Mouse (Mus musculus): Measurements from ENCODE around the gene Smad6. TPM values are rescaled to one million over a fixed set of nuclear protein-coding genes. Genes with fewer than 3 reads are reported as not detected.

Gene Smad6
- polyA plus RNA-seq, 1 experiment, result 21.8 TPM

DNA sequence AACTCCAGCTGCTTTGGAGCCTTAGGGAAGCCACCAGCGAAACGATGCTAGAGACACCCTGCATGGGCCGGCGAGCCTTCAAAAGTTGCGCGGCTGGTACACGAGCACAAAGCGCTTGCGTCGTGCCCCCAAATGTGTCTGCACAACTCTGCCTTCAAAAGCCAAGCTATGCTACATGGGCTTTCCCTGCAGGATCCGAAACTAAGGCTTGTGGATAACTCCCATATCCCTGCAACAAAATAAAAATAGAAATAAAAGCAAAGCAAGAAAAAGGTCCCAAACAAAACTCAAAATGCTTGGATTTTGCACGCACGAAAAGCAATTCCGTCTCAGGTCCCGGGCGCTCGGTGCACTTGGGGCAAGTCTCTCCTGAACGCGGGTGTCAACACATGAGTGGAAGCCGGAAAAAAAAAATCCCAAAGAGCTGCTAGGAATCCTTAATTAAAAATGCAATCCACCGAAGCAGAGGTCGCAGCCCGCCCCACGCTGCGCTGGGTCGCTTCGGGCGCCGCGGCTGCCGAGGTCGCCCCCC, 474 bp downstream of the Smad6 start:
- DNase-seq (ENCODE audit: low spot score), result no peak

DNA sequence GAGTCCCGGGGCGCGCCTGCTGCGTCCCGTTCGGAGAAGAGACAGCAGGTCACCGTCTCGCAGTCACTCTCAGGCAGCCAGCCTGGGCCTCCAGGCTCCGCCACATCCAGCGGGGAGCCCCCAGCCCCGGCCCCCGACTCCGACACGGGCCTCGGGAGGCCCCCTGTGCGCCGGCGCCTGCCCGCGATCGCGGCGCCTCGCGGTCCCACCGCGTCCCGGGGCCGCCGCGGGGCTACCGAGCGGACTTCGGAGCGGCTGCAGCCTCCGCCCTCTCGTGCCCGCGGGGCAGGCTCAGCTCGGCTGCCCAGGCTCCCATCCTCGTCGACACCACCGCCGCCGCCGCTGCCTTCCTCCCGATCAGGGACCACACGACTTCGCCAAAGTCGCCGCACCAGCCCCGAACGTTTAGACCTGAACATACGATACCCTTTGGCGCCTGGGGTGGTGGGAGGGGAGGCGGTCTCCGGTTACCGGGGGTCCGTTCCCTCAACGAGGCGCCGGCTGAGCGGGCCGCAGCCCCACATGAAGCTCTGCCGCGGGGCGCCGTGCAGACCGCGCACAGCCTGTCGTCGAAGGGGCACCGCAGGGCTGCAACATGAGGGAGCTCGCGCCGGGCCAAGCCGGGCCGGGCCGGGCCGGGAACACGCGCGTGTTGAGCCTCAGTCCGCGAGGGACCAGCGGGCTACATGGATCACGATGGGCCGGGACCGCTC, 1.1 kb downstream of the Smad6 start:
- no peak for DNase-seq (ENCODE audit: low spot score)

DNA sequence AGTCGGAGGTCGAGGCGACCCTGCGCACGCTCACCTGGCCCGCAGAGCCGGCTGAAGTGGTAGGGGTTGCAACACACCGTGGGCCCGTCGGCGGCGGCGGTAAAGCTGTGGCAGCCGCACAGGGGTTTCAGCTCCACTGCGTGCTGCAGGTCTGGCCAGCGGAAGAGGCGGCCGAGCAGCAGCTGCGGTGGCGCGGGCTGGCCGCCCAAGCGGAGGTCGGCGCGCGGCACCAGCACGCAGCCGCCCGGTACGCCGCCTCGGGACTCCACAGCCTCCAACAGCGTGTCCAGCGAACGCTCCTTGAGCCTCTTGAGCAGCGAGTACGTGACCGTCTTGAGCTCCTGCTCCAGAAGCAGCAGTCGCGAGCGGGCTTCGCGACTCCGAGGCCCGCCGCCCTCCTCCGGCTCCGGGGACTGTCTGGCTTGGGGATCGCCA, 1.7 kb downstream of the Smad6 start:
- no peak for DNase-seq (ENCODE audit: low spot score)

DNA sequence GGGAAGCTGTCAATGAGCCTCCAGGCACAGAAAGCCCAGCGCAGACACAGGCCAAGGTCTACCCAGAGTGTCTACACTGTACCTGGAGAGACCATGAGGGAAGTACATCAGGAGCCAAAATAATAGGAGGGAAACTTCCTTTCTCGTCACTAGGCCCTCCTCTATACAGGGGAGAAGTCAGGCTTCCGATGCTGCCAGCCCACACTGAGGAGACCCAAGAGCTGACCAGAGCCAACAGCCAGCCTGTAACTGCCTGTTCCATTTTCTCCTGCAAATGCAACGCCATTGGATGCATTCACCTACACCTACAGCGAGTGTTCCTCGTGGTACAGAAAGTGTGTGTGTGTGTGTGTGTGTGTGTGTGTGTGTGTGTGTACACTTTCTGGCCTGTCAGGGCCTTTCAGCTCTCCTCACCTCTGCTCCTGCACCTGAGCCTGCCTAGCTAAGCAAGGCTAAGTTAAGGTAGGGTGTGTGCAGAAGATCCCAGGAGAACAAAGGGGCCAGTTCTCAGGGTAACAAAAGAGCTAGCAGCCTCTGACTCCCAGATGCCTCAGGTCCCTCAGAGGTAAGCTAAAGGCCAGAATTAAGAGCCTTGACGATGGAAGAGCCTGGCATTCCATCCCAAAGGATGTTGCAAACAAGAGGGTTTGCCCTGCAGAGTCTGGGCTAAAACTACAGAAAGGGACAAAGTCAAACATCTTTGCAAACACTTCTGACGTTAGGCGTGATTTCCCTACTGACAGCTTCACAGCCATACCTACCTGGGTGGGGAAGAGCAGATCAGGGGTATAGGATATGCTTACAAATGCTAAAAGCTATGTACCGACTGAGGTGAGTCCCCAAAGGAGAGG, 2.6 kb downstream of the Smad6 start:
- no peak for DNase-seq (ENCODE audit: low spot score)

DNA sequence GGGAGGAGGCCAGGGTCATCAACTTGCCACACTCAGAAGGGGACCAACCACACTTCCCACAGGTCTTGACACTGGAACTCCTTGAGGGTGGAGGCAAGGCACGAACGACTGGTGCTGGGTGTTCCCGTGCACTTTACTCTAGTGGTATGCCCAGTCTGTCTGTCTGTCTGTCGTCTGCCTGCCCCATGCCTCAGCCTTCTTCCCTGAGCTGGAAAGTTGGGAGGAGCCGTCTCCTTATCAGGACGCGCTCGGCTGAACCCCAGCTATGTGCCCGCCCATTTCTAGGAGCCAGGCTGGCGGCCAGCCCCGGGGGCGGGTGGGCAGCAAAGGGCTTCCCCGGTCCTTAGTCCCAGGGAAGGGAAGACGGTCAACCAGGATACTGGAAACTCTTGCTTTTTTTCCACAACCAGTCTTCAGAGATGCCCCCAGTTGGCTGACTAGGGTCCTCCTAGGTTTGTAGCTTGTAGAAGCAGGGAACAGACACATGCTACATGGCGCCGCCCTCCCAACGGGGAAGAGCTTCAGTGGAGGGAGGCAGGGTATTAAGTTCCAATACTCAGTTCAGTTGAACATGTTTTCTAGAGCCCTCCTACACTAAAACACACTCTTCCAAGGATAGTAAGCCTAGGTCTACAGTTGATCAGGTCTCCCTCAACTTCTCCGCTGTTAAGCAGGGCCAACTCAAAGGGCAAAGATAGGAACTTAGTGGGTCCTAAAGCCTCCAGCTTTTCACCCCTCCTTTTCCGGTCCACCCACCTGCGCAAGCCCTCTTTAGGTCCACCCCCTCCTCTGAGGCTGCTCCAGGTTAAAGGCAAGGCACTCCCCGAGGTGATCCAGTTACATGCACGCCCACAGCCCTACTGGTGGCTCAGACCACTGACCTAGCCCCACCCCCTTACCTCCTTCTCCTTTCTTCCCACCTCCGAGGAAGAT, 3.7 kb downstream of the Smad6 start:
- peak; percentile 74 for DNase-seq (ENCODE audit: low spot score)

DNA sequence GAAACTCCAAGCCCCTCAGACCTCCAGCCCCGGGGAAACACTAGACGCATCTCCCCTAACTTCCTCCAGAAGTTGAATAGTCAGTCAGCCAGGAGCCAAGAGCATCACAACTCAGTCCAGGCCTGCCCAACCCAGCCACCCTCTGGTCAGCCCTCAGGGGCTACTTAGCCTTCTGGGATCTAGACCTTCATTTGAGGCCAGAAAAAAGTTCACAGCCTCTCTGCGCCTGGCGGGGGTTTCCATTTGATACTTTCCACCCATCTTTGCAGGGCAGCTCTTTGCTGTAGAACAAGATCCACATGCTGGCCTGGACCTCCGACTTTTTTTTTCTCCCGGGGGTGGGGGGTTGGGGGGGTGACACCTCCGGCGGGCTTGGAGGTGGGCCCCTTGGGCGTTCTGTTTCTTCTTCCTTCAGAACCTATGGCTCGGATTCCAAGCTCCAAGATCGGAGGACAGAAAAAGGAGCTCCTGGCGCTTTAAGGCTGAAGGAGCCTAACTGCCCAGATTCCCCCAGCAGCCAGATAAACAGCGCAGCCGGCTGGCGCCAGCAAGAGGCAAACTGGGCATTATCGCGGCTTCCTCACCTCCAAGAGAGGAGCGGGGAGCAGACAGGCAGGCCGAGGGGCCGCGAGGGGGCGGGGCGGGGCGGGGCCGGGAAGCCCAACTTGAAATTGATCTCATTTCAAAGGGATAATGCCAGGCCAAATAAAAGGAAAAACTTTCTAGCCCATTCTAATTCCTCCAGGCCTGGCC, 5.0 kb downstream of the Smad6 start:
- DNase-seq (ENCODE audit: low spot score), result no peak

DNA sequence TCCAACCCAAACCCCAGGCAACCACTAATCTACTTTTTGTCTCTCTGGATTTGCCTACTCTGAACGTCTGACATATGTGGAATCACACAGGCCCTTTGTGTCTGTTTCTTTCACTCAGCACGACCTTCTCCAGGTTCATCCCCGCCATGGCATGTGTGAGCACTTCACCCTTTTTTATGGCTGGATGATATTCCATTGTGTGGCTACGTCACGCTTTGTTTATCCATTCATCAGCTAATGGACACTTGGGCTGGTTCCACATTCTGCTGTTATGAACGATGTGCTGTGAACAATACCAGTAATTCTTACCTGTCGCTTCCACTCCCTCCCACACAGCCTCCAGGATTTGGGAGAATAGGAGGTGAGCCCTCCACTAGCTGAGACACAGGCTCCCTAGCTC, 5.8 kb downstream of the Smad6 start:
- no peak for DNase-seq (ENCODE audit: low spot score)

DNA sequence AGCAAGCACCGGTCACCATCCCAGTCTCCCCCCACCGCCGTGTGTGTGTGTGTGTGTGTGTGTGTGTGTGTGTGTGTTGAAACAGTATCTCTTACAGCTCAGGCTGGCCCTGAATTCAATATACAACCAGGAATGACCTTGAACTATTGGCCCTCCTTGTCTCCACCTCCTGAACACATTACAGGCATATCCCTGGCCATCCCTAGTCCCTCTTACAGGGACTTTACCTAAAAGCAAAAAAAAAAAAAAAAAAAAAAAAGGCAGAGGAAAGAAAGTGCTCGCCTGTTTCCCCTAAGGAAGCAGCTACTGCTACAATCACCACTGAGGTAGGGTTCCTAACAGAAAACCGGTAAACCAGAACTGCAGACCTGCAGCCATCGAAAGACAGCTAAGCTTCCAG, 7.1 kb downstream of the Smad6 start:
- DNase-seq (ENCODE audit: low spot score), result no peak

DNA sequence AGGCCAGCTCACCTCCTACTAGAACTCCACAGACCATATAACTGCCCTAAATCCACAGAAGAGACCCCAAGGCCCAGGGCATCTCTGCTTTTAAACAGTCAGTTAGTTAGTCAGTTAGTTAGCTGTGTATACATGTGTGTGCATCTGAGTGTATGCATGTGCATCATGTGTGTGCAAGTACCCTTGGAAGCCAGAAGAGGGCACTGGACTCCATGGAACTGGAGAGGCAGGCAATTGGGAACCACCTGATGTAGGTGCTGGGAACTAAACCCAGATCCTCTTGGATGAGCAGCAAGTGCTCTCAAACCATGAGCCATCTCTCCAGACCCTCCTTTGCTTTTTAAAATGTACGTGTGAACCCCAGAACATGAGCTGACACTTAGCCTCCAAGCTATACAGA, 10.5 kb downstream of the Smad6 start:
- DNase-seq (ENCODE audit: low spot score), result no peak

DNA sequence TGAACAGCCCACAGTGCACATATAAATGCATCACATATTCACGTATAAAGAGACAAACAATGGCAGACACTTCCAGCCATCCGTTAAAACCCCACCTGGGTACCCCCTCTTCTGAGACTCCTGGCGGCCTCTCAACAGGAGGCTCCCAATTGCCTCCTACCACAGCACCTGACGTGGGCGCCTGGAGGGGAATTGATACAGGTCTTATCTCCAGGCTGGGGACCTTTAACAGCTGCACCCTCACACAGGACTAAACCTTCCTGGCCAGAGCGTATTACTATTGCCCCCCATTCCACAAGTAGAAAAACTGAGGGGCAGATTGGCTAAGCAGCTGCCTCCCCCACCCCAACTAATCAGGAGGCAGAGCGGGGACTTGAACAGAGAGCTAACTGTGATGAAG, 18.9 kb downstream of the Smad6 start:
- DNase-seq (ENCODE audit: low spot score), result no peak

DNA sequence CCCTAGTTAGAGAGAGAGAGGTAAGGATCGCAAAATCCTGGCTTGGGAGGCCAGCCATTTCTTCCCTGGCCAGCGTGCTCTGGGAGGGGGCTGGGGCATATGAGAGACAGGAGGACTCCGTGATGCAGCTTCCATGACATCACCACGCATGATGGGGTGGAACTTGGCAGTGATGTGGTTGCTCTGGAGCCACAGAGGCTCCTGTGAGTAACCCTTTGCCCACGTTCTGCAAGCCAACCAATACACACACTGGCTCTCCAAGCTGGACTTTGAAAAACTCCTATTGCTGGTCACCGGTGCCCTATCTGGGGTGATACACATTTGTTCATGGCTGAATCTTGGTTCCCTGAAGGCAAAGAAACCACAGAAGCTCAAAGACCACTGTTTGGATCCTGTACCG, 20.8 kb downstream of the Smad6 start:
- no peak for DNase-seq (ENCODE audit: low spot score)

DNA sequence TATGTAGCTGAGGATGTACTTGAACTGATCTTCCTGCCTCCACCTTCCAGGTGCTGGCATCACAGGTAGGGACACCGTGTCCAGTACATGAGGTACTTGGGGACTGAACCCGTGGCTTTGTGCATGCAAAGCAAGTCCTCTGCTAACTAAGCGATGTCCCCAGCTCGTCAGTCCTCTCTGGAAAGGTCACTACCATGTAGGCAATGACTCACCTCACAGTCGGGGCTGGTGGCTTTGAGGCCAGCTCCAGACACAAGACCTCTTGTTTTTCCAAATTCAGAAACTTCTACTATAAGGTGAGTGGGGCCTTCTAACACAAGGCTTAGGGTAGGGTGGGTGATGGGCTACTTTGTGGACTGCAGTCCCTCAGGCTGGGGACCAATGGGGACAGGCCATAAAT, 21.8 kb downstream of the Smad6 start:
- no peak for DNase-seq (ENCODE audit: low spot score)

DNA sequence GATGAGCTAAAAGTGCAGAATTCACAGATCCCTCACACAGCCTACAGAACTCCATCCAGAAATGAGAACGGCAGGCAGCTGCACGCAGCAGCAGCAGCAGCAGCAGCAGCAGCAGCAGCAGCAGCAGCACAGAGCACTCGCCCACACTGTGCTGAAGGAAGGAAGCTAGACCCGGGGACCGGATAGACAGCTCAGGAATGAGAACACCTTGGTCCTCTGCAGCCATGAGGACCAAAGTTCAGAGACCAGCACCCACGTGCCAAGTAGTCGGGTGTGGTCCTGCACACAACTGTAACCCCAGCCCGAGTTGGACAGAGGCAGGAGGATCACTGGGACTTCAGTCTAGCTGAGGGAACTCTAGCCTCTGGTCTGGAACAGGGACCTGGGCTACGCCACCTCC, 22.7 kb downstream of the Smad6 start:
- DNase-seq (ENCODE audit: low spot score), result no peak

DNA sequence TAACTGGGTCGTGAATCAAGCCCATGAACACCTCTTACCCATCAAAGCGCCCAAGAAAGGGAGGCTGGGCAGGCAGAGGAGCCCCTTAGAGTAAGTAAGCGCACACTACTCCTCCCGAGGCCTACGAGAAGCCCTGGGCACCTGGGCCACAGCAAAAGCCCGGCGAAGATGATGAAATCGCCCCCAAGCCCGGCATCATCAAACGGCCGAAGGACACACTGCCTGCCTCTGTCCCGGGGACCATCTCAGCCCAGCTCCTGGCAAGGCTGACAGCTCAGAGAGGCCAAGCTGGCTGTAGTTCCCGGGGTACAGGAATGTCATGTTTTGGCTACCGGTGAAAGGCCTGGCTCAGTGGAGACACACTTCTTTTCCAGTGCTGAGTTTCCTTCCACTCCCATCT, 23.8 kb downstream of the Smad6 start:
- no peak for DNase-seq (ENCODE audit: low spot score)

DNA sequence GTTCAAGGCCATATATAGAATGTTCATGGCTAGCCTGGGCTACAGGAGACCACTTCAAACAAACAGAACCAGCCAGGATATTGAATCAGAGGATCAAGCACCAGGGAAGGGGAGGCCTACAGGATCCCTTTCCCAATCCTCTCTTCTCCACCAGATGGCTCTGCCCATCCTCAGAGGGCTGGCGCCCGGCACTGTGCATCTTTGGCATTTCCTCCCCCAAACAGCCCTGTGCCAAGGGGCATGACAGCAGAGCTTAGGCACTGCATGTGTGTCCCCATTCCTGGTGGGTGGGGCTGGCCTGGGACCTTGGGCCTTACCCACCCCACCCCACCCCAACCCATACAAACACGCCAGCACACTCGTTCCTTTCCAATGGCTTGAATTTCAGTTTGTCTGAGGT, 24.4 kb downstream of the Smad6 start:
- no peak for DNase-seq (ENCODE audit: low spot score)

DNA sequence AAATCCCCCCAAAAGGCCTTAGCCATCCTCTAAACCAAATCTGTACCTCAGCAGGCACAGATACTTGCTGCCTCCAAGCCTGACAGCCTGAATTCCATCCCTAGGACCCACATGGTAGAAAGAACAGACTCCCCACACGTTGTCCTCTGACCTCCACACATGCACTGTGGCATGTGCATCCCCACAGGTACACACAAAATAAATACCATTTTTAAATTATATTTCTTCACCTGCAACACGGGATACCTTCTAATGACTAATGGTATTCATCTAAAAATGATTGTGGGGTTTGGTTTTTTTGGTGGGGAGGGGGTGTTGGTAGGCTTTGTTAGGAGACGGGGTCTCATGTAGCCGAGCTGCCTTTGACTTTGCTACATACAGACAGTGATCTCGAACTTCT, 28.6 kb downstream of the Smad6 start:
- no peak for DNase-seq (ENCODE audit: low spot score)

DNA sequence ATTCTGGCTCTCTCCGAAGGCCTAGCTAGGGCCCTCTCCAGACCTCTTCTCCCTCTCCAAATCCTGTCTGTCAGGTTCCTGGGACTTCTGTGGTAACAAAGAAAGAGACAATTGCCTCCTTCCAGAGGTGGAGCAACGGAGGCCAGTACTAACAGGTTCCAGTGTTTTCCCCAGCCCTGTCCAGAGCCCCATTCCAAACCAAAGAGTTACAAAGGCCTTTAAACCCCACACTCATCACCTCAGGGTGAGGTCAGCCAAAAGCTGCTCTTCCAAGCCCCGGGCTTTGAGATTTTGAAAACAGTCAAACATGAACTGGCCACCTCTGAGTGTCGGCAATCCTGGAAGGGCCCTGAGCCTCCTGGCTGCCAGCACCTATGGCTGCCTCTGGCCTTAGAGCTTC, 29.1 kb downstream of the Smad6 start:
- DNase-seq (ENCODE audit: low spot score), result no peak

DNA sequence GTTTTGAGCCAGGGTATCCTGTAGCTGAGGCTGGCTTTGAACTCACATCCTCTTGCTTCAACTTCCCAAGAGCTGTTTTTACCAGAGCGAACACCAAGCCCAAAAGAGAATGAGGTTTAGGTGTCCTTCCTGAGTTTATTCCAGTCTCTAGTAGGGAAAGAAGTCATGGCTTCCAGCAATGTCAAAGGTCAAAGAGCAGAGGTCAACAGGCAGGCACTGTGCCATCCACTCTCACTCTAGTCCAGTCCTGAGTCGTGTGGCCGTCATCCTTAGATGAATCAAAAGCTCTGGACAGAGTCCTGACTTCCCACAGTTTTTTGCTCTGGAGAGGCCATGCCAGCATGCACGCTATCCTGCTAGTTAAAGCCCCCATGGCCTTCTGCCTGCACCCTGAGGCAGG, 30.7 kb downstream of the Smad6 start:
- DNase-seq (ENCODE audit: low spot score), result no peak

DNA sequence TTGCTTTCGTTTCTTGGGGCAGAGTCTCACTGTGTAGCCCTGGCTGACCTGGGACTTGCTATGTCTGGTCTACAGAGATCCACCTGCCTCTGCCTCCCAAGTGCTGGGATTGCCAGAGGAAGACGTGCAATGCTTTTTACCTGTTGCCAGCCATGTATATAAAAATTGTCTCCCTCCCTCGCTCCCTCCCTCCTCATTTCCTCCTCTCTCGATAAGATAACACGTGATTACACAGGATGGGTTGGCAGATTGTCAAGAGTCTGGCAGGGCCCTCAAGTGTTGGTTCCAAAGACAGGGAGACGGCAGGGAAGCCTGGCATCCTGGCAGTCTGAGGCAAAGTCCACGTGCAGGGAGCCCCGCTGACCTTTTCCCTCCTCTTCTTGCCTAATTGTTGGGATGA, 32.2 kb downstream of the Smad6 start:
- no peak for DNase-seq (ENCODE audit: low spot score)

DNA sequence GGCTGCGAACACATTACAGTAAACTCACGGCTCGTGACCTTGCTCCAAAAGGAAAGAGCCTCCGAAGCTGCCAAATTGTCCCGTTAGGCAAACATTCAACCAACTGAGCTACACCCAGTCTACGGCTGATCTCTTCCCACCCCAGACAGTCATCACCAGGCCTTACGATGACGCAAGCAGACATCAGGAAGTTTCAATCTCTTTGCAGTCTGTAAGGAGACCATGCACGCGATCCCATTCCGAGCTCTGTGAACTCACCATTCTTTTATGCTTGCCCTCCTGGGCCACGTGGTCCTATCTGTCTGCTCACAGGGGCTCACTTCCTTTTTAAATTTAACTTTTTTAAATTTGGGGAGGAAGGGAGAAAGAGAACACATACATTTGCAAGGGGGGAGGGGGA, 32.6 kb downstream of the Smad6 start:
- no peak for DNase-seq (ENCODE audit: low spot score)

DNA sequence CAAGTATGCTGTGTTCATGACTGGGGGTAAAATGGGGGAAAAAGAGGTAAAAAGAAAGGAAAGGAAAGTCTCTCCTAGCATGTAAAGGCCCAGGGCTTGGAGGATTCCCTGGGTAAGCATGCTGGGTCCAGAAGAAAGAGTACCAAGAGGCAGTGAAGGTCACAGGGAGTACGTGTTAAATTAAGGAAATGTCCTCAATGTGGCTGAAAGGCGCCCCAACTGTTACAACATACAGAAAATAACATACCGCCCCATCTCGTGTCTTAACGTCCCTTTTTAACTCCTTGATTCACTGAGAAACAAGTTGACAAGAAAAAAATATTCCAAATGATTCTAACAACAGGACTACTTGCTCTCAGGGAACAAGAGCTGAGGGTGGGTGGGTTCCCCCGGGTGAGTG, 36.7 kb downstream of the Smad6 start:
- DNase-seq (ENCODE audit: low spot score), result no peak

All from urinary bladder, adult 2 months (tissue).